Mouse (Mus musculus): ENCODE measurements at regions not wholly inside any gene's neighbourhood (a gene's known extent, or its start where the extent isn't known, plus 50 kb on each side); places are given as distances from the start of the nearest gene placed in this dataset.

DNA sequence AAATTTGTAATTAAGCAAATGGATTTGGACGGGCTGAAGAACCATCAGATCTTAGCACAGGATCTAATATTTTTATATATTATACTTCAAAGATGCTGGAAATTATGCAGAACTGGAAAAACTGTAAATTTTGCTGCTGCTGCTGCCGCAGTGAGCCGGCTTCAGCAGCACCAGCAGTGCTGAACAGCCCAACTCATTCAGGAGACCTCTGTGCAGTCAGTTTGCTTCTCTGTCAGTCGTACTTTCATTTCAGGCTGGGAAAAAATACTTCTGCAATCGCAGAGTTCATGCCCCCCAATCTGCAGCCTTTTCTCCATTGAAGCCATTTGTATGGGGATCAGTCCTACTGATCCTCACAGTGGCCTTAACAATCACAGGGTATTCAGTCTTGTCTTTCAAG, 53.4 kb upstream of the Trpc3 start:
- DNase-seq: peak in 1 of 2 experiments; percentile 3

- DNase-seq: no peak
Measured at GRCm38 (mm10) chr3:36754358-36754950, 64.5 kb upstream of the Trpc3 start.

DNA sequence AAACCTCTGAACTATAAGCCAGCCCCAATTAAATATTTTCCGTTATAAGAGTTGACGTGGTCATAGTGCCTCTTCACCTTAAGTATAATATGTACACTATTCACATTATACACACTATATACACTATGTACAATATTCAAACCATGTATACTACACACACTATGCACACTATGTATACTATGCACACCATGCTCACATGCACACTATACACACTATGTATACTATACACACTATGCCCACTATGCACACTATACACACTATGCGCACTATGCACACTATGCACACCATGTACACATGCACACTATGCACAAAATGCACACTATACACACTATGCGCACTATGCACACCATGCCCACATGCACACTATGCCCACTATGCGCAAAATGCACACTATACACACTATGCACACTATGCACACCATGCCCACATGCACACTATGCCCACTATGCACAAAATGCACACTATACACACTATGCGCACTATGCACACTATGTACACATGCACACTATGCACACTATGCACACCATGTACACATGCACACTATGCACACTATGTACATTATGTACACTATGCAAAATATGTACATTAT, 72.2 kb upstream of the Trpc3 start:
- no peak for DNase-seq

DNA sequence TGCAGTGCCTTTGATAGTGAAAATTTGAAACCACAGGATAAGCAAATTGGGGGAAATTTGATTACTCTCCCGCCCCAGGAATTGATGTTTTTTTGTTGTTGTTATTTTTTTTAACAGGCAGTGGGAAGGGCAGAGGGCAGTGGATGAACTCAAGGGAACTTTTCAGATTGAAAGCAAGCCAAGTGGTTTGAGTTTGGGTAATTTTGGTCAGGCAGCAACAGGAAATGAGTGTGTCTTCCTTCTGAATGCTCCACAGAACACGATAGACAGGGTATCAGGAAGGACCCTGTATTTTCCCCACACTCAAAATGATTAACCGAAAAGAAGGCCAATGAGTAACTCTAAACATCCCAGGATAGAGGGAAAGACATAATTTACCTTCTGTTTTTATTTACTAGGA, 72.9 kb upstream of the Trpc3 start:
- no peak for DNase-seq

- DNase-seq: peak in 1 of 2 experiments; percentile 7
Measured at GRCm38 (mm10) chr3:36764741-36765140, 74.8 kb upstream of the Trpc3 start.

GRCm38 (mm10) chr3:36770096-36770495, 80.1 kb upstream of the Trpc3 start:
- DNase-seq: no peak

GRCm38 (mm10) chr3:36771011-36771410, 81.0 kb upstream of the Trpc3 start:
- no peak for DNase-seq

GRCm38 (mm10) chr3:36774023-36774422, 84.1 kb upstream of the Trpc3 start:
- DNase-seq: no peak

DNA sequence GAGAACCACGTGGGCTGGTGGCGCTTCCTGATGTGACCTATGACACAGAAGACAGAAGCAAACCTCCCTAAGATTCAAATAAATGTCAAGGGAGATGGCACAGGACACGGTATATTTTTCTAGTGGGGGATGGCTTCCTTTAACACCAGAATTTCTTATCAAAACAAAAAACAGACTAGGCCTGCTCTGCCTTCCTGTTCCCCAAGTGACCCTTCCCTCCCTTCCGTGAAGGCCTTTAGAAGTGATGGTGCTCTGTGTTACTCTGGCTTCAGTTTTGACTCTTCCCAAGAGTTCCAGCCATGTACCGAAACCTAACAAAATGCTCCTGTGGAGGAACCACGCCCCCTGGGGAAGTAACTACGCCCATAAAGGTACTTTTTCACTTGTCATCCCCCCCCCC, 84.5 kb upstream of the 4932438A13Rik start:
- peak; percentile 12 to 14 for DNase-seq

DNA sequence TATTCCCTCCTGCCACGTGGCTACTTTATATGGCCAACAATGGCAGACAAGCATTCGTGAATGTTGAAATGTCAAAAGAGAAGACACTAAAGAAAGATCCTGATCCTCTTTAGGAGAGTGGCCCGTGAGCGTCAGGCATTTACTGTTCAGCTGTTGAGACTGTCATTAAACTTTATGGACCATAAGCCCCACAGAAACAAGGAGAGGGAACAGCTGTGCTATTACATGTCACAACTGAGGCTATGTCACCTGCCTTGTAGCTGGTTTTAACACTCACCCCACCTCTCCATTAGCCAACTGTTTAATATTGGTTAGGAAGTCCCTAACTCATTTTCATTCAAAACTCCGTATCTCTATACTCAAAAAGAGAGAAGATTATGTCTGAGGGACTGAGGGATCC, 76.3 kb upstream of the 4932438A13Rik start:
- DNase-seq: no peak

GRCm38 (mm10) chr3:36790245-36790644, 72.7 kb upstream of the 4932438A13Rik start:
- no peak for DNase-seq

GRCm38 (mm10) chr3:36797025-36797424, 65.9 kb upstream of the 4932438A13Rik start:
- peak; percentile 6 to 10 for DNase-seq

DNA sequence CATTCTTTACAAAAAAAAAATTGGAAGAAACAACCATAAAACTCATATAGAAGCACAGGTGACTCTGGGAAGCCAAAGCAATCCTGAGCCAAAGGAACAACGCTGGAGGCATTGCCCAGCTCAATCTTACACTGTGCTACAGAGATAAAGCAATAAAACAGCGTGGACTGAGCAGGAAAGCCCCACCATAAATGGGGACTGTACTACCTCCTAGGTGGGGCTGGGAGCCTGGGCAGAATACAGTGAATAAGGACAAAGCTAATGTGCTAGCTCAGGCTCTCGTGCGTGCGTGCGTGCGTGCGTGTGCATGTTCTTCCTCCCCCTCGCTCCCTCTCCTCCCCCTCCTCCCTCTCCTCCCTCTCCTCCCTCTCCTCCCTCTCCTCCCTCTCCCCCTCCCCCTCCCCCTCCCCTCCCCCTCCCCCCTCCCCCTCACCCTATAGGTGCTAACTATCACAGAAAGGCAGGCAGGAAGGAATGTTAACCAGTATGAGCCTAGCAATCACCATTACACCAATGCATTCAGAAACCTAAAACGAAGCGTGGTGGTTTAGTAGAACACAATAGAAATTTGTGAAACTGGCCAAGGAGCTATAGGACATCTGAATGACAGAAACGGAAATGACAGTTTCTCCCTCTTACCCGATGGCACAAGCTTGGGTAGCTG, 64.6 kb upstream of the 4932438A13Rik start:
- DNase-seq: no peak

- no peak for DNase-seq
Measured at GRCm38 (mm10) chr3:36810528-36810927, 52.4 kb upstream of the 4932438A13Rik start.
